Mouse (Mus musculus): ENCODE data around the gene Eef1g. TPM values are rescaled to one million over a fixed set of nuclear protein-coding genes. Genes with fewer than 3 reads are reported as not detected.

Eef1g gene
- polyA plus RNA-seq, 1 experiment: 236 TPM

GRCm38 (mm10) chr19:8940526-8941133 is 26.2 kb upstream of the Eef1g start:
- Histone ChIP-seq H3K4me3 (ENCODE audit: insufficient read depth, low read depth, low read length) (no peak overlapping the region), H3K27ac (ENCODE audit: insufficient read depth, low read depth, low read length) (no peak overlapping the region), H3K4me1 (ENCODE audit: control insufficient read depth, insufficient read depth, low read length) (peaks cover 7% of the 10 kb centered on the region; the same call in 1 of the 2 replicates), H3K36me3 (ENCODE audit: control insufficient read depth, insufficient read depth, low read length) (peaks cover 2% of the 10 kb centered on the region), H3K27me3 (replicated peaks; ENCODE audit: control insufficient read depth, insufficient read depth, low read length) (no peaks in the 10 kb centered on the region)
- DNase-seq: no peak
- TF ChIP-seq CTCF (conservative IDR thresholded peaks at IDR 0.05; ENCODE audit: insufficient read depth, insufficient read length, low read depth, low read length) (no peak), POLR2A (IDR thresholded peaks at IDR 0.05; ENCODE audit: low read depth, low read length) (no peak)
- 82% methylated on average over 15 of the region's 15 CpGs for WGBS

- Histone ChIP-seq H3K27ac (ENCODE audit: insufficient read depth, low read depth, low read length) (0 out of 2 replicates have a peak overlapping the region, but pooled peaks have one; percentile 8), H3K4me1 (ENCODE audit: control insufficient read depth, insufficient read depth, low read length) (peaks cover 7% of the 10 kb centered on the region; the same call in 1 of the 2 replicates), H3K4me3 (ENCODE audit: insufficient read depth, low read depth, low read length) (peak overlapping the region; percentile 22; the same call in 1 of the 2 replicates), H3K27me3 (replicated peaks; ENCODE audit: control insufficient read depth, insufficient read depth, low read length) (no peaks in the 10 kb centered on the region), H3K36me3 (ENCODE audit: control insufficient read depth, insufficient read depth, low read length) (peaks cover 5% of the 10 kb centered on the region)
- 42% methylated on average over 10 of the region's 10 CpGs for WGBS
- DNase-seq: no peak
- TF ChIP-seq CTCF (conservative IDR thresholded peaks at IDR 0.05; ENCODE audit: insufficient read depth, insufficient read length, low read depth, low read length) (no peak), POLR2A (IDR thresholded peaks at IDR 0.05; ENCODE audit: low read depth, low read length) (no peak)
Observed at GRCm38 (mm10) chr19:8941136-8941514, 25.7 kb upstream of the Eef1g start.

- Histone ChIP-seq H3K27me3 (replicated peaks; ENCODE audit: control insufficient read depth, insufficient read depth, low read length) (no peaks in the 10 kb centered on the region), H3K27ac (ENCODE audit: insufficient read depth, low read depth, low read length) (peak within 1 kb of the TSS; percentile 94), H3K4me1 (ENCODE audit: control insufficient read depth, insufficient read depth, low read length) (peaks cover 7% of the 10 kb centered on the region; the same call in 1 of the 2 replicates), H3K4me3 (ENCODE audit: insufficient read depth, low read depth, low read length) (peak within 1 kb of the TSS; percentile 88), H3K36me3 (ENCODE audit: control insufficient read depth, insufficient read depth, low read length) (peaks cover 7% of the 10 kb centered on the region)
- TF ChIP-seq CTCF (conservative IDR thresholded peaks at IDR 0.05; ENCODE audit: insufficient read depth, insufficient read length, low read depth, low read length) (no peak), POLR2A (IDR thresholded peaks at IDR 0.05; ENCODE audit: low read depth, low read length) (peak; percentile 69)
- WGBS: under 1% methylated on average over 64 of the region's 64 CpGs
- DNase-seq: peak; percentile 98
Observed at GRCm38 (mm10) chr19:8941515-8942217, 25.2 kb upstream of the Eef1g start, which contains the start of gene Mta2. Gene Mta2, plus strand, starts transcription at chr19:8941875.

- Histone ChIP-seq H3K27me3 (replicated peaks; ENCODE audit: control insufficient read depth, insufficient read depth, low read length) (no peaks in the 10 kb centered on the region), H3K4me1 (ENCODE audit: control insufficient read depth, insufficient read depth, low read length) (peaks cover 4% of the 10 kb centered on the region; the same call in 1 of the 2 replicates), H3K27ac (ENCODE audit: insufficient read depth, low read depth, low read length) (peak overlapping the region; percentile 94), H3K36me3 (ENCODE audit: control insufficient read depth, insufficient read depth, low read length) (peaks cover 9% of the 10 kb centered on the region), H3K4me3 (ENCODE audit: insufficient read depth, low read depth, low read length) (peak overlapping the region; percentile 88)
- TF ChIP-seq POLR2A (IDR thresholded peaks at IDR 0.05; ENCODE audit: low read depth, low read length): no peak
- no peak for TF ChIP-seq CTCF (conservative IDR thresholded peaks at IDR 0.05; ENCODE audit: insufficient read depth, insufficient read length, low read depth, low read length)
- DNase-seq: peak; percentile 66
- WGBS: under 1% methylated on average over 45 of the region's 46 CpGs
Observed at GRCm38 (mm10) chr19:8942276-8942964, 24.4 kb upstream of the Eef1g start.

GRCm38 (mm10) chr19:8943047-8943446 is 23.8 kb upstream of the Eef1g start:
- no peak overlapping the region for H3K27ac ChIP-seq (ENCODE audit: insufficient read depth, low read depth, low read length)

GRCm38 (mm10) chr19:8944062-8944461 is 22.8 kb upstream of the Eef1g start:
- no peak overlapping the region for H3K4me3 ChIP-seq (ENCODE audit: insufficient read depth, low read depth, low read length)

More at GRCm38 (mm10) chr19:8943047-8943446, 23.8 kb upstream of the Eef1g start:
- Histone ChIP-seq H3K4me3 (ENCODE audit: insufficient read depth, low read depth, low read length) (peak overlapping the region; percentile 88), H3K36me3 (ENCODE audit: control insufficient read depth, insufficient read depth, low read length) (peaks cover 11% of the 10 kb centered on the region), H3K27me3 (replicated peaks; ENCODE audit: control insufficient read depth, insufficient read depth, low read length) (no peaks in the 10 kb centered on the region), H3K4me1 (ENCODE audit: control insufficient read depth, insufficient read depth, low read length) (peaks cover 4% of the 10 kb centered on the region; the same call in 1 of the 2 replicates)
- no peak for DNase-seq
- TF ChIP-seq CTCF (conservative IDR thresholded peaks at IDR 0.05; ENCODE audit: insufficient read depth, insufficient read length, low read depth, low read length) (no peak), POLR2A (IDR thresholded peaks at IDR 0.05; ENCODE audit: low read depth, low read length) (no peak)
- WGBS: 45% methylated on average over 2 of the region's 2 CpGs

More at GRCm38 (mm10) chr19:8944062-8944461, 22.8 kb upstream of the Eef1g start:
- no peak for TF ChIP-seq CTCF (conservative IDR thresholded peaks at IDR 0.05; ENCODE audit: insufficient read depth, insufficient read length, low read depth, low read length)
- no peak for TF ChIP-seq POLR2A (IDR thresholded peaks at IDR 0.05; ENCODE audit: low read depth, low read length)
- DNase-seq: peak; percentile 40
- Histone ChIP-seq H3K27me3 (replicated peaks; ENCODE audit: control insufficient read depth, insufficient read depth, low read length) (no peaks in the 10 kb centered on the region), H3K27ac (ENCODE audit: insufficient read depth, low read depth, low read length) (no peak overlapping the region), H3K36me3 (ENCODE audit: control insufficient read depth, insufficient read depth, low read length) (peaks cover 11% of the 10 kb centered on the region), H3K4me1 (ENCODE audit: control insufficient read depth, insufficient read depth, low read length) (peaks cover 4% of the 10 kb centered on the region; the same call in 1 of the 2 replicates)
- 43% methylated on average over 5 of the region's 5 CpGs for WGBS

Data from kidney, adult 2 months (tissue).